Mouse (Mus musculus) CH12.LX (cell line): ENCODE results near the gene Sorbs2.

Experiments used
- BHLHE40 ChIP-seq: IDR thresholded peaks from 2 replicates; pipeline ENCODE4 v1.6.1; 2011; ENCODE audit warnings: mild to moderate bottlenecking, low read depth, low read length, improper control_type of control experiment
- CHD1 ChIP-seq: IDR thresholded peaks from 2 replicates; pipeline ENCODE4 v1.6.1; 2012; ENCODE audit warnings: low read depth, low read length, improper control_type of control experiment, inconsistent platforms
- CHD2 ChIP-seq: IDR thresholded peaks from 2 replicates; pipeline ENCODE4 v1.6.1; 2011; ENCODE audit warnings: low read length, improper control_type of control experiment
- CTCF ChIP-seq, 2 experiments: IDR thresholded peaks in 1 of 2; conservative IDR thresholded peaks in 1 of 2; 2 replicates each; pipeline ENCODE4 v1.5.1; 2011 to 2012; ENCODE audit warnings: low read depth in 2 of 2, low read length in 2 of 2, improper control_type of control experiment in 1 of 2, inconsistent platforms in 1 of 2, mild to moderate bottlenecking in 1 of 2, moderate library complexity in 1 of 2
- ELF1 ChIP-seq: IDR thresholded peaks from 2 replicates; pipeline ENCODE4 v1.6.1; 2014; ENCODE audit warnings: low read depth, mild to moderate bottlenecking, inconsistent platforms, low read length, improper control_type of control experiment
- EP300 ChIP-seq: IDR thresholded peaks from 2 replicates; pipeline ENCODE4 v1.6.1; 2011; ENCODE audit warnings: low read length, improper control_type of control experiment
- ETS1 ChIP-seq: conservative IDR thresholded peaks from 2 replicates; pipeline ENCODE4 v1.6.1; 2012; ENCODE audit warnings: low read depth, mild to moderate bottlenecking, inconsistent platforms, low read length, improper control_type of control experiment, moderate library complexity
- IRF4 ChIP-seq: IDR thresholded peaks from 2 replicates; pipeline ENCODE4 v1.6.1; 2014; ENCODE audit warnings: low read depth, mild to moderate bottlenecking, inconsistent platforms, low read length, improper control_type of control experiment
- MAFK ChIP-seq: IDR thresholded peaks from 2 replicates; pipeline ENCODE4 v1.6.1; 2011; ENCODE audit warnings: low read length, improper control_type of control experiment; ENCODE audit not compliant: insufficient replicate concordance
- MAX ChIP-seq: IDR thresholded peaks from 2 replicates; pipeline ENCODE4 v1.6.1; 2011; ENCODE audit warnings: low read length, improper control_type of control experiment
- MEF2A ChIP-seq: IDR thresholded peaks from 2 replicates; pipeline ENCODE4 v1.6.1; 2014; ENCODE audit warnings: low read depth, mild to moderate bottlenecking, inconsistent platforms, low read length, improper control_type of control experiment, borderline replicate concordance
- PAX5 ChIP-seq: IDR thresholded peaks from 2 replicates; pipeline ENCODE4 v1.6.1; 2012; ENCODE audit warnings: low read length, inconsistent platforms, mixed read lengths
- POLR2A ChIP-seq: IDR thresholded peaks from 2 replicates; pipeline ENCODE4 v1.6.1; 2011; ENCODE audit warnings: low read depth, mild to moderate bottlenecking, improper control_type of control experiment, low read length

DNA sequence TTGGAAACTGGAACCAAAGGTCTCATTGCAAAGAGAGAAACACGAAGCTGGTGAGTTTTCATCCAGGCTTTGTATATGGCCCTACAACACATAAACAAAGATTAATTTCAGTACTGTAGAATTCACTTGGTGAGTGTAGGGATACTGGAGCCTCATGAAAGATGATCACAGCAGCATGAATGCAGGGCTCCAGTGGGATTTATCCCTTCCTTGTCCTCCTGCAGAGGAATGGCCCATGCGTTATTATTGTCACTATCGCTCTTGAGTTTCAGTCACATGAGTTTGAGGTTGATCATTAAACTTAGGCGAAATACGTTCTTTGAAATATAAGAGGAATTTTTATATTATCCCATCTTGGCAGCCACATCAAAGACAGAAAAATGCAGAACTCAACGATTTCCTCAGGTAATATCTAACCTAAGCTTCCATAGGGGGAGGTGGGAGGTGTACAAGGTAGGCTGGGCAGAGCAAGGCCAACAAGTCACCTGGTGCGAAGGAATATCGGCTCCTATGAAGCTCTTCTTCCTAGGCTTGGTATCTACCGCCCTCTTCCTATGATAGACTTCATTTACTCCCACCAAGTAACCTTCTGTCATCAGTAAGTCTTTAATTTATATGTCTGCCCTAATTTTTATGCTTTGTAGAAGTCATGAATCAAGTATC lies 76.9 kb downstream of the Sorbs2 start:
- TF ChIP-seq IRF4 (no peak), CTCF (conservative IDR thresholded peaks at IDR 0.05 in 1 of 2, IDR thresholded peaks at IDR 0.05 in 1 of 2; ENCODE audit: low read depth in 2 of 2, low read length in 2 of 2) (no peak), POLR2A (no peak), EP300 (no peak), MEF2A (no peak), ELF1 (no peak), CHD2 (no peak), MAFK (no peak), CHD1 (no peak), ETS1 (no peak), MAX (no peak), PAX5 (no peak), BHLHE40 (no peak)
